Mouse (Mus musculus) cerebellum, adult 2 months (tissue): Measurements from ENCODE around the gene Csnk1d.

Source experiments
- CTCF ChIP-seq: fragments of 200-500 bp; IDR thresholded peaks from 2 replicates; pipeline ENCODE4 v1.5.1; 2011; ENCODE audit warnings: low read depth, mild to moderate bottlenecking, control low read depth, low read length, moderate library complexity, borderline replicate concordance; ENCODE audit not compliant: insufficient read depth
- POLR2A ChIP-seq: fragments of 200-500 bp; IDR thresholded peaks from 2 replicates; pipeline ENCODE4 v1.6.1; 2011; ENCODE audit warnings: low read length, control low read depth, borderline replicate concordance; ENCODE audit not compliant: insufficient read depth

DNA sequence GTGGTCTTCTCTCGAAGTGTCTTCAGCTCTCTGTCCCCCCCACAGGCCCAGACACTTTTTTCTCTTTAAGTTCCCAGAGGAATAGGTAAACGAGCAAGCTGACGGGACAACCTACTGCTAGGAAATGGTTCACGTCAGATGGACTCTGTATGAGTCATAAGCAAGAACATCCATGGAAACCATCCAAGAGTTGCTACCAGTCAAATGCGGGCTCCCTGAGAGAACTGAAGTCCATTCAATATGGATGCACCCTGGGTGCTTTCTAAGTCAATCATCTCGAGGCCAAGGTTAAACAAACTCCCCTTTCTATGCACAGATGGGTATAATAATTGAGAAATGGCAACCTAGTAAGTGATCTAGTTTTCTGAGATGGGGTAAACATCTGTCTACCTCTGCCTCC is 17.8 kb downstream of the Csnk1d start:
- TF ChIP-seq CTCF = no peak
- no peak for TF ChIP-seq POLR2A
